Mouse (Mus musculus) testis, adult 2 months (tissue): Measurements from ENCODE around the gene Pds5a. TPM values are rescaled to one million over a fixed set of nuclear protein-coding genes. Genes with fewer than 3 reads are reported as not detected.
"Not testable (repeated sequence)": the region's sequence is repeated elsewhere in the genome, so short reads cannot be mapped to it uniquely, and the experiment has no call there.

Experiments
- H3K27ac ChIP-seq: fragments of 200-500 bp; 2 replicates; pipeline ENCODE4 v1.5.1; 2012; ENCODE audit warnings: low read depth, low read length; ENCODE audit not compliant: control insufficient read depth, insufficient read depth
- H3K27me3 ChIP-seq: fragments of 200-500 bp; 2 replicates; pipeline ENCODE4 v1.6.1; 2012; ENCODE audit warnings: mild to moderate bottlenecking, low read length, moderate library complexity; ENCODE audit not compliant: control insufficient read depth, insufficient read depth
- H3K36me3 ChIP-seq: fragments of 200-500 bp; 2 replicates; pipeline ENCODE4 v1.6.1; 2012; ENCODE audit warnings: mild to moderate bottlenecking, low read length; ENCODE audit not compliant: control insufficient read depth, insufficient read depth
- H3K4me1 ChIP-seq: fragments of 200-500 bp; 2 replicates; pipeline ENCODE4 v1.6.1; 2012; ENCODE audit warnings: low read length; ENCODE audit not compliant: control insufficient read depth, insufficient read depth
- H3K4me3 ChIP-seq: fragments of 200-500 bp; 2 replicates; pipeline ENCODE4 v1.5.1; 2012; ENCODE audit warnings: low read depth, mild to moderate bottlenecking, low read length, moderate library complexity, mixed read lengths; ENCODE audit not compliant: control insufficient read depth
- CTCF ChIP-seq: fragments of 200-500 bp; IDR thresholded peaks from 2 replicates; pipeline ENCODE4 v1.5.1; 2012; ENCODE audit warnings: low read depth, mild to moderate bottlenecking, inconsistent platforms, low read length, moderate library complexity; ENCODE audit not compliant: control insufficient read depth, insufficient read depth, insufficient replicate concordance
- POLR2A ChIP-seq: fragments of 200-500 bp; IDR thresholded peaks from 2 replicates; pipeline ENCODE4 v1.6.1; 2012; ENCODE audit warnings: low read depth, mild to moderate bottlenecking, inconsistent platforms, low read length, moderate library complexity; ENCODE audit not compliant: control insufficient read depth
- polyA plus RNA-seq: library from polyadenylated mRNA; depleted of rRNA; stranded (reverse); fragments of >200 nt; gene quantifications from 2 replicates; pipeline ENCODE4 v1.2.3, GENCODE M21; 2012

Gene Pds5a
- polyA plus RNA-seq, 1 experiment, result 14.9 TPM

DNA sequence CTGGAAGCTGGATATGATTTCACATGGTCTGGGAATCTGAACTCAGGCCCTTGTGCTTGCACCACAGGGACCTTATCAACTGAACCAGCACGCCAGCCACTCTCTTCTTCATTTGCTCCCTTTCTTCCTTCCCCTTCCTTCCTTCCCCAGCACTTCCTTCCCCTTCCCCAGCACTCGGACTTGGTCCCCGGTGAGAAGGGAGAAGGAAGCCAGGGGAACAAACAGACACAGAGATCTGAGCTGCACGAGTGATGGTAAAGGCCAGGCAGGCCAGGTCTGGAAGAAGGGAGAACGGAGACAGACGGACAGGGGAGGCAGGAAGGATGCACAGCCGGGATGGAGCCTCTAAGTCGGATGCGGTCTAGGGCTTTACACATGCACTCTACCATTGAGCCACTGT is 5.2 kb upstream of the Pds5a start:
- Histone ChIP-seq H3K36me3 (no peaks in the 10 kb centered on the region), H3K4me3 (no peak overlapping the region), H3K27me3 (no peaks in the 10 kb centered on the region), H3K27ac (no peak overlapping the region), H3K4me1 (peaks cover 2% of the 10 kb centered on the region; the same call in 1 of the 2 replicates)
- TF ChIP-seq CTCF (no peak), POLR2A (no peak)

DNA sequence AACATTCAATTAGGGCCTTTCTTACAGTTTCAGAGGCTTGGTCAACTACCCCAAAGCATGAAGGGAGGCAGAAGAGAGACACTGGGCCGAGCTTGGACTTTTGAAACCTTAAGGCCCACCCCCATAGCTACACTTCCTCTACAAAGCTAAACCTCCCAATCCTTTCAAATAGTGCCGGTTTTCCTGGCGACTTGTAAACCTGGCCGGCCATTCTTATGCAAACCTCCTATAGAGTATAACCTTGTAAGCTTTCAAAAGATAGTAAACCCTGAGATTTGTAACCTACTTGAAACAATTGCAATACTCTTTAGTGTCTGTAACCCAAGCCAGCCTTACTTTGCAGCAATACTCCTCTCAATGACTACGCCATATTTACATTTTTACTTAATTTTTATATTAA is 2.0 kb upstream of the Pds5a start:
- H3K4me3 ChIP-seq, result no peak overlapping the region
- peaks cover 2% of the 10 kb centered on the region for H3K4me1 ChIP-seq
- no peak overlapping the region for H3K27ac ChIP-seq
- H3K27me3 ChIP-seq, result no peaks in the 10 kb centered on the region
- H3K36me3 ChIP-seq, result no peaks in the 10 kb centered on the region
- TF ChIP-seq CTCF (no peak), POLR2A (no peak)

DNA sequence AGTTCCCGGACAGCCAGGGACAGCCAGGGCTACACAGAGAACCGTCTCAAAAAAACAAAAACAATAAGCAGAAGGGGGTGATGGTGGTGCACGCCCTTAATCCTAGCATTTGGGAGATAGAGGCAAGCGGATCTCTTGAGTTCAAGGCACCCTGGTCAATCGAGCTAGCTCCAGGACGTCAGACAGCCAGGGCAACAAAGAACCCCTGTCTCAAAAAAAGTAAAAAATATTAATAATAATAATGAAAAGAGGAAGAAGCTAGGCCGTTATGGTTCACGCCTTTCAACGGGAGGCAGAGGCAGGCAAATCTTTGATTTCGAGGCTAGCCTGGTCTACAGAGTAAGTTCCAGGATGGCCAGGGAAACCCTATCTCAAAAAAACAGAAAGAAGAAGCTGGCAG is 1.1 kb upstream of the Pds5a start:
- no peak overlapping the region for H3K4me3 ChIP-seq
- H3K27me3 ChIP-seq, result no peaks in the 10 kb centered on the region
- H3K36me3 ChIP-seq, result no peaks in the 10 kb centered on the region
- peak overlapping the region; percentile 17; the same call in 1 of the 2 replicates for H3K27ac ChIP-seq
- H3K4me1 ChIP-seq, result peaks cover 2% of the 10 kb centered on the region
- TF ChIP-seq CTCF (no peak), POLR2A (no peak)

DNA sequence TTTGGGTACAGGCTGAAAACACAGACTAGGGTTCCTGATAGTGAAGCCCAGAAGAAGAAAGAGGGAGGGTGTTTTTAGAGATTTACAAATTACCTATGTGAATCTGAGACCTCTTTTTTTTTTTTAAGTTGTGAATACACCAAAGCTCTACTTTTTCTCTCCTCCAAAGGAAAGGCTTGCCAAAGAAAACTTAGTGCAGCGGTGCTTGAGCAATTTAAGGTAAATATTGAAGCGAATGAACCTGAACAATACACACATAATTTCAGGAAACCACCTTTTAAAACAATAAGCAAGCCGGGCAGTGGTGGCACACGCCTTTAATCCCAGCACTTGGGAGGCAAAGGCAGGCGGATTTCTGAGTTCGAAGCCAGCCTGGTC is 675 bp upstream of the Pds5a start:
- no peaks in the 10 kb centered on the region for H3K27me3 ChIP-seq
- H3K4me1 ChIP-seq, result peaks cover 2% of the 10 kb centered on the region
- TF ChIP-seq CTCF (no peak), POLR2A (no peak)
- H3K4me3 ChIP-seq, result peak overlapping the region; percentile 99
- peak overlapping the region; percentile 52 for H3K27ac ChIP-seq
- no peaks in the 10 kb centered on the region for H3K36me3 ChIP-seq

DNA sequence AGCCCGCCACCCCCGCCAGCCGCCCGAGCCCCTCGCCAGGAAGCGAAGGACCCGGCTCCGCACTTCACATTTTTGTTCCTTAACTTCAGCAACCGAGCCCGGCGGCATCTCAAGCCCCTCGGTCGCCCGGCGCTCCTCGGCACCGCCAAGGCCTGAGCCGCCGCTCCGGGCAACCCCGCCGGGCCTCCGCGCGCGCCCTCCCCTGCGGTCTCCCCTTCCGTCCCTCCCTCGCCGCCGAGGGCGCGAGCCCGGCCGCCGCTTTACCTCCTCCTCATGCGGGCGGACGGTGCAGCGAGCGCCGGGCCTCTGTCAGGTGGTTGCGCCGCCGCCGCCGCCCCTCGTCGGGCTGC is 612 bp downstream of the Pds5a start:
- TF ChIP-seq CTCF, result no peak
- TF ChIP-seq POLR2A, result no peak
- H3K27ac ChIP-seq, result peak overlapping the region; percentile 70
- H3K4me3 ChIP-seq, result peak overlapping the region; percentile 99
- H3K4me1 ChIP-seq, result peaks cover 2% of the 10 kb centered on the region
- H3K27me3 ChIP-seq, result no peaks in the 10 kb centered on the region
- no peaks in the 10 kb centered on the region for H3K36me3 ChIP-seq

DNA sequence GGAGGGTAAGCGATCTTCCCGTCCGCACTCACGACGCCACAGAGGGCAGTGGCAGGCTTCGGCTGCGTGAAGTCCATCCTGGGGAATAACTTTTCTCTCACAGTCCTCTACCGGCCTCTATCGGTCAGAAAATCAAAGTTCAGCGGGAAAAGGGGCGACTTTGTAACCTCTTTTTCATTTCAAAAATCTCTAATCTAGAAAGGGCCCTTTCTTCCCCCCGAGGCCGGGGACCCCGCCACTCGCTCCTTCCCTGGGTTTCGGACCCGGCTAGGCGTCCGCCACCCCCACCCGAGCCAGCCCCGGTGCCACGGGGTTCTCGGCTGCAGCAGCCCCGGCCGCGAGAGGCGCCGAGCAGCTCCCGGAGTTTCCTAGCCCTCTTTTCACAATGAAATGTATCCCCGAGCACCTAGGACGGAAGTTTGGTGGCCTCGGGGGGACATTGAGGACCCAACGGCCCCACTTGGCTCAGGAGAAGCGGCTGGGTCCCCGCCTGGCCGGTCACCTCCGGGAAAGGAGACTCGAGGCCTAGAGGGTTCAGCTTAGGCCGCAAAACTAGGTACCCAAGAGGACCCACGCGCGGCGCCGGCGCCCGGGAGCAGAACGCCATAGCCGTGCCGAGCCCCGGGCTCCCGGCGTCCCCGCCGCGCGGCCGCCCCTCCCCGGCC is 1.1 kb downstream of the Pds5a start:
- TF ChIP-seq CTCF (peak; percentile 46; the same call in 1 of the 2 replicates), POLR2A (no peak)
- no peaks in the 10 kb centered on the region for H3K36me3 ChIP-seq
- H3K27ac ChIP-seq, result peak overlapping the region; percentile 93
- peak overlapping the region; percentile 99 for H3K4me3 ChIP-seq
- no peaks in the 10 kb centered on the region for H3K27me3 ChIP-seq
- peaks cover 2% of the 10 kb centered on the region for H3K4me1 ChIP-seq

DNA sequence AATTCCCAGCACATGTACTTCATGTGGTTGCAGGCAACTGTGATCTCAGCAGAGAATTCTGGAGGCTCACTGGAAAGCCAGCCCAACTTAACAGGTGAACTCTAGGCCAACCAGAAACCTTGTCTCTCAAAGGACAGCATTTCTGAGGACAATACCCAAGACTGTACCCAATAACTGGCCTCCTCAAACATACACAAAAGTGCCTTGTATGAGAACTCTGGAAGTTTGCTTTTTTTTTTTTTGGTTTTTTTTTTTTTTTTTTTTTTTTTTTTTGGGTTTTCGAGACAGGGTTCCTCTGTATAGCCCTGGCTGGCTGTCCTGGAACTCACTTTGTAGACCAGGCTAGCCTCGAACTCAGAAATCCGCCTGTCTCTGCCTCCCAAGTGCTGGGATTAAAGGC is 4.0 kb downstream of the Pds5a start:
- not testable (repeated sequence) for H3K4me3 ChIP-seq, H3K27ac ChIP-seq, H3K27me3 ChIP-seq, H3K36me3 ChIP-seq, H3K4me1 ChIP-seq

DNA sequence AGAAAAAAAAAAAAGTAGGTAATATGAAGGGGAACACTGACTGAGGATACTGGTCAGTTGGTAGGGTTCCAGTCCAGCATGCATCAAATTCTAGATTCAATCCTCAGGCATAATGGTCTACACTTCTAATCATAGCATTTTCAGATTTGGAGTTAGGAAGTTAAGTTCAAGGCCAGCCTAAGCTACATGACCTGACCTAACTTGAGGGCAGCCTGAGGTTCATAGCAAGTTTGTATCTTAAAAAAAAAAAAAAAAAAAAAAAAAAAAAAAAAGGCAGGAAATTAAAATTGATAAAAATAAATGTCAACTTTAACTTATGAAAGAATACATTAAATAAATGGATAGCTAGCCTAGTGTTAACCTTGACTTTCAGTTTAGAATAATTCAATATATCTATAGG is 5.1 kb downstream of the Pds5a start:
- no peak for TF ChIP-seq POLR2A
- no peak for TF ChIP-seq CTCF

More for the DNA sequence above, 5.1 kb downstream of the Pds5a start:
- Histone ChIP-seq H3K27ac (no peak overlapping the region), H3K27me3 (no peaks in the 10 kb centered on the region), H3K4me1 (no peaks in the 10 kb centered on the region; the same call in none of the 2 replicates), H3K4me3 (no peak overlapping the region), H3K36me3 (no peaks in the 10 kb centered on the region; the same call in 1 of the 2 replicates)
